Mouse (Mus musculus): Measurements from ENCODE around the gene Tom1l1.

Gene Tom1l1

DNA sequence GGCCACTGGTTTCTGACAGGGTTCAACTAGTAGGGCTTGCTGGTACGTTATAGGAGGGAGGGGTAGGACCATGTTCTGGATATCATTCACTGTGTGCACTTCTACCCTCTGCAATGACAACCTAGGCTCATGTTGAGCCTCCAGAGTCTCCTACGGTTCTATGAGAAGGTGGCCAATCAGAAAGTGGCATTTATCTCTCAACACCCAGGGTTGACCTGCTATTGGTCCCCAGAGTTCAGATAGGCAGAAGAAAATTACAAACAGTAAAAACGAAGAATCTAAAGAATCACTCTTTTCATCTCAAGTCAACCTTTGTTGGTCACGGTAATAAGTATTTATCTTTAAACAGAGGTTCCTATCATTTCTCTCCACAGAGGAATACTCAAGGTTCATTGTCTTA lies 21.2 kb downstream of the Tom1l1 start:
- no peak for DNase-seq

DNA sequence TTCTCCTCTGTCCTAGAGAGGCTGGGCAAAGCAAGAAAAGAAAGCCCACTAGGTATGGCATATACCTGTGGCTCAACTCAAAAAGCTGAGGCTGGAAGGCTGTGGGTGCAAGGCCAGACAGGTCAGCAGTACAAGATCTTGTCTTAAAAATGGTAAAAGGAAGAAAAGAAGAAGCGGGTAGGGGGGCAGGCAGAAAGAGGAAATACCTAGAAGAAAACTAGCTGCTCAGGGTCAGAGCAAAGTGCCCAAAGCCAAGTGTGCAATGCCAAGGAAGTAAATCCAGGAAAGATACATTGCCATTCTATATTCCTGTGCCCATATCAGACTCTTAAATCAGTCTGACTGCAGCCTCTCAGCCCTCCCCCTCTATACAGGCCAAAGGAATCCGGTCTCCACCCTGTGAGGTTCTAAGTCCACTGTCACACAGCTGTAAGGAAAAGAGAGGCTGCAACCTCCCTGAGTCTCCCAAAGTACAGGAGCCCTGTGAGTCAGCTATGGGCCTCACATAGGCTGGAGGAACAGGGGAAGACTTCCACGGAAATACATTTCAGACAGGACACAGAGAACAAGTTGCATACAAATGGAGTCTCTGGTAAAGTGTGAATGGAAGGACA lies 21.9 kb downstream of the Tom1l1 start:
- DNase-seq, result no peak

DNA sequence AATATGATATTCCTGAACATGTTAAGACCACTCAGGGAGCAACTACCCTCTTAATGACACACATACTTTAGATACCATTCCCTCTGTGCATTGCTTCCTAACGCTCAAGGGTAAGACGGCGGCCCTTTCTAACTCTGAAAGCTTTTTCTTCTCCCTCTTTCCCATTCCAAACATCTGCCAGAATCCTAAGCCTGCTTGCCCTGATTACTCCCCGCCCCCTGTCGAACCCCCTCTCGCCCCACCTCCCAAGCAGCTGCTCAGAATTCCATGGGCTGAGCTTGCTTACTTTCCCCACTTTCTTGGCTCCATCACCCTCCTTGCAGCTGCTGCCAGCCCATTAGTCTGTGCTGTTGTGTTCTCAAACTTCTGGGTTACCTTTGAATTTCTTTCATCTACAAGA lies 23.0 kb downstream of the Tom1l1 start:
- DNase-seq, result peak; percentile 62 to 82

DNA sequence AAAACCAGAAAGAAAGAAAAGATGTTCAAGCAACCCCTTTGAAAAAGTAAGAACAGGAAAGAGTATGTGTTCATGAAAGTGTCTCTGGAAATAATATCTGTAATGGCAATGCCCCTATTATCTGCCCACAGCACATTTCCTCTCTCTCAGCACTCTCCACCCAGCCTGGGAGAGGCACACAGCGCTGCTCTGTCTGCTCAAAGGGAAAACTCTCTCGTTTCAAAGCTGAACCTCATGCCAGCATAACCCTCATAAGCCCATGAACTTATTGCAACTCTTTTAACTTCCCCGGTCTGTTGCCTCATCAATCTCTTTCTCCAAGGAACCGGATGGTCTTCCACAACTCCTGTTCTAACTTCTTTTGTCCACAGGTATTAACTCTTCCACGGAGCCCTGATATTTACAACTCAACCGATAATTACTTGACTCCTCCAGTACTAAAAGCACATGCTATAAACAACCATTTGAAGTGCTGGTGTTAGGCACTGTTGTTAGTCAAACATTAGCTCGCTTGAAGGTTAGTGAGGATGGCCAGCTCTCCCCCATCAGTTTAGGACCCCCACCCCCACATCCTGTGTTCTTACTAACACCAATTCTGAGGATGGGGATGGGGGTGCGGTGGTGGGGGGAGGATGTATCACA lies 23.7 kb downstream of the Tom1l1 start:
- no peak for DNase-seq

DNA sequence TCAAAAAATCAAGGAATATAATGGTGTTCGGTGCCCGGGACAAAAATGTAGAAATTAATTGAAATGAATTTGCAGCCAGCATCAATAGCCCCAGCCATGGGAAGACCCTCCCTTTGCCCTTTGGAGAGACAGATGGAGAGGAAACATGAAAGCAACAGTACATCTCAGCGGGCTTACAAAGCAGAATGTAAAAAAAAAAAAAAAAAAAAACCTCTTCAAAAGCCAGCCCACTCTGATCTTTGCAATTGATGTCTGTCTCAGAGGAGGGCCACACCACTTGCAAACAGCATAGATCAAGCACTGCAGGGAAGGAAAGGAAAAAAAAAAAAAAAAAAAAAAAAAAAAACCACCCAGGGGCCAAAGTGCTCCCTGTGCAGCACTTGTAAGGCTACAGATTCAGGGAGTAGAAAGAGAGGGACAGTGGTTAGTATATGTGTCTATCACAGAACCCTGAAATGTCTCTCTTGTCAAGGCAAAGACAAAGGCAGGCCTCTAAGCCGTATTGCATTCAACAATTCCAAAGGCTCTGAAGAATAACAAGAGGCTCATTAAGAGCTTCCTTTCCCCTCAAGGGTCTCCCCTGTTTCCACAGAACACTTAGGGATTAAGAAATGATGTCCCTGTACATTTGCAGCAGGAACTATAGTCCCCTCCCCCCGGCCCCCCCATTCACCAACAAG lies 24.4 kb downstream of the Tom1l1 start:
- no peak for DNase-seq

DNA sequence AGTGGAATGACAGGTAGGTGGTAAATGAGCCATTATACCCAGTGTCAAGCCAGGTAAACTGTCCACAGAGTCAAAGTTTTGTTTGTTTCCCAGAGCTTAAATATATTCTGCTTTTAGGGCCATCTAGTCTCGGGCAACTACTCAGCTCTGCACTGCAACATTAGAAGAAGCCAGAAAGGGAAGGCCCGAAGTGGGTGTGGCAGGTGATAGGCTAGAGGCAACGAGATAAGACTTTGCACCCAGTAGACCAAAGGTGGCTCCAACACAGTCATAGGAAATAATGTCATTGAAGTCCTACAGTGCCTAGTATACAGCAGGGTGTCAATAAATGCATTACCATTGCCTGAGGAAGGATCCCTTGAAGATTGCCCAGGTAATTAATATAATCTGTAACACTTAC lies 25.1 kb downstream of the Tom1l1 start:
- no peak for DNase-seq

DNA sequence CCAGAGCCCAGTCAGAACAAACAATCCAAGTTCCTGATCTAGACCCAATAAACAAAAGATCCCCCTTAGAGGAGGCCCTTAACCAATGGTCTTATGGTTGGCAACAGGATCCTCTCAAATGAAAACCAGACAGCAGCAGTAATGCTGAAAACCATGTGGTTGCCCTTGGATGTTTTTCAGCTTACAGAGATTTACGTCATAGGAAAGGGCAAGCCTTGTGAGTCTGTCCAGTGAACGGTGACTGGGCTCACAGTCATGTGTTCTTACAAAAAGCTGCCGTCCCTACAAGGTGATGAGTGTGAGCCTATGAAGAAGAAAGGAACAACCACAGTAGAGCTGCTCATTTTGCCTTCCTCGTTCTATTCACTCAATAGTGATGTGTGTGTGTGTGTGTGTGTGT lies 27.5 kb downstream of the Tom1l1 start:
- no peak for DNase-seq

DNA sequence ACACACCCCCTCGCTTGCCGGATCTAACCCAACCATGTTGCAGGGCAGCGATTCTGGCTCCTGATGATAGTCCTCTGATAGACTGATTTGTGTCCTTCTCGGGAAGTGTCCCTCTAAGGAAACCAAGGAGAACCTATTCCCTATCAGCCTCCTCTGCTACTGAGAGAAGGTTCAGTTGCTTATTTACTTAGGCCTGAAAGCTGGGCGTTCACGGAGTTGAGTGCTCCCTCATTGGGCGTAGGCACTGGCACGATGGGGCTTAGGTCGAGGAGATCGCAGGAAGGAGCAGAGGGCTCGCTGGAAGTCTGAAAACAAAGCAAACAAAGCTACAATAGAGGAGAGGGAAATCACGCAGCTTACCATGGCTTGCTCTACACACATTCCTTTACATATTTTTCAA lies 30.6 kb downstream of the Tom1l1 start:
- DNase-seq, result peak in 1 of 2 experiments; percentile 37

DNA sequence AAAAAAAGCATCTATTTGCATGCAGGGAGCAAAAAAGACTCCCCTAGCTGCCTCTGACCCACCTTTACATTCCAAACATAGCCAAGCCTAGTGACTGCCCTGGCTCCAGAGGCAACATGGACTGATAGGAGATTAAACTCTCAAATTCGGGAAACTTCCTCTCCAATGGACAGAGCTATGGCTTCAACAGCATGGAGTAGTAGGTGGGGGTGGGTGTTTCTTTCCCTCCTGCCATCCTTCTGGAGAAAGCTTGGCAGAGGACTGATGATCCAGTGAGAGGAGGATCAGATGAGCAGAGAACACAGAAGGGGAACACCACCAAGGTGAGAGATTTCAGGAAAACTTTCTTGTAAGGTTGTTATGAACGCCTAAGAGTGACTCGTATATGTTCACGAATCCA lies 35.6 kb downstream of the Tom1l1 start:
- no peak for DNase-seq

DNA sequence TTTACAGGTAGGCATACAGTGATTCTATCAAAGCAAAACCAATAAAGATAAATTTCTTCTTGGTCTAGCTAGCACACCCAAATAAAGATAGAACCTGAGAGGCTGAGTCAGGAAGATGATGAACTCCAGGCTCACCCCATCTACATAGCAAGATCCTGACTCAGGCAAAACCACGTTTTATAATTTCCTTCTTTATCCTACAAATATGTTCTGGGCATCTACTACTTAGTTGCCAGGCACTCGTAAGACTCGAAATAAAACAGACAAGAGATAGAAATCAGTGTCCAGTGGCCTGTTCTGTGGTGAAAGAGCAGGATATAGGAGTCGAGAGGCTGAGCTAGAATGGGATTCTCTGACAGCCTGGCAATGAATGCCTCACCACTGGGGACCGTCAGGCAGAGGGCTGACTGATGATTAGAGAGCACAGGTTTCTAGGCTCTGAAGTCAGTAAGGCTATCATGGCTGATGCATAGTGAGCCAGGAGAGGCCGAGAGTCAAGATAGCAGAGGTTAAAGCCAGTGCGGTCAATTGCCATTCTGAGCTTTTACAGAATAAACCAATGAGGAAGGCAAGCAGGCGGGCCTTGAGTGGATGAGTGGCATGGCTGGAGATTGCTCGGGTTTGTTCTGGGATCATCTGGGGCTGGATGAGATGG lies 37.8 kb downstream of the Tom1l1 start:
- DNase-seq, result no peak

DNA sequence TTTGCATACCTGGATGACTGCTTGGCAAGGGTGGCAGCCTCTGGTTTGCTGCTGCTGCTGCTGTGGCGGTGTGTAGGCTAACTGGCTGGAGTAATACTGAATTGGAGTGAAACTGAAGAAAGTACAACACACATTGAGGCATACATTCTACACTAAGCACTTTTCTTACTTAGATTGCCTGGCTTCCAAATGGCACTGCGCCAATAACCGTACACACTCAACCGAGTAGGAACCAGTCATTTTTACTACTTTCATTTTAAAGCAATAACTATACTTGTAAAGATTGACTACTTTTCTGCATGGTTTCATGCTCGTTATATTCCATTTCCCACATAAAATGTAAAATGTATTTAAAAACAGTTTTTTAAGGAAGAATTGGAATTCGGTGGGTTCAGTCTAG lies 38.4 kb downstream of the Tom1l1 start:
- no peak for DNase-seq

DNA sequence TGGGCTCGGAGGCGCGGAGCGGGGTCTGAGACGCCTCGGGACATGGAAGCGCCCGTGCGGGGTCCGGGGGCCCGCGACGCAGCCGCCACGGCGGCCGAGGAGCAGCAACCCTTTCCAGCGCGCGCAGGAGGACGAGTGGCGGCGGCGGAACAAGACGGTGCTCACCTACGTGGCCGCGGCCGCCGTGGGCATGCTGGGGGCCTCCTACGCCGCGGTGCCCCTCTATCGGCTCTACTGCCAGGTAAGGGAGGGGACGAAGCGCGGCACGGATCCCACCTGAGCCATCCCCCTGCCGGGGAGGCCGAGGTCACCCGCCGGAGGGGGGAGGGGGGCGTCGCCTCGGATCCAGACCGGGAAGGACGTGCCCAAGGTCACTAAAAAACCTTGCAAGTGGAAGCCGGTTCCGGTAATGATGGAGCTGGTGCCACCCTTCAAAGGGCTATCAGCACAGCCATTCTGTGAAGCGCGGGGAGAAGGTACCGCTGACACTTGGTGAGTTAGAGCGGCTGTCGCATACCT lies 49.8 kb downstream of the Tom1l1 start:
- no peak for DNase-seq

DNA sequence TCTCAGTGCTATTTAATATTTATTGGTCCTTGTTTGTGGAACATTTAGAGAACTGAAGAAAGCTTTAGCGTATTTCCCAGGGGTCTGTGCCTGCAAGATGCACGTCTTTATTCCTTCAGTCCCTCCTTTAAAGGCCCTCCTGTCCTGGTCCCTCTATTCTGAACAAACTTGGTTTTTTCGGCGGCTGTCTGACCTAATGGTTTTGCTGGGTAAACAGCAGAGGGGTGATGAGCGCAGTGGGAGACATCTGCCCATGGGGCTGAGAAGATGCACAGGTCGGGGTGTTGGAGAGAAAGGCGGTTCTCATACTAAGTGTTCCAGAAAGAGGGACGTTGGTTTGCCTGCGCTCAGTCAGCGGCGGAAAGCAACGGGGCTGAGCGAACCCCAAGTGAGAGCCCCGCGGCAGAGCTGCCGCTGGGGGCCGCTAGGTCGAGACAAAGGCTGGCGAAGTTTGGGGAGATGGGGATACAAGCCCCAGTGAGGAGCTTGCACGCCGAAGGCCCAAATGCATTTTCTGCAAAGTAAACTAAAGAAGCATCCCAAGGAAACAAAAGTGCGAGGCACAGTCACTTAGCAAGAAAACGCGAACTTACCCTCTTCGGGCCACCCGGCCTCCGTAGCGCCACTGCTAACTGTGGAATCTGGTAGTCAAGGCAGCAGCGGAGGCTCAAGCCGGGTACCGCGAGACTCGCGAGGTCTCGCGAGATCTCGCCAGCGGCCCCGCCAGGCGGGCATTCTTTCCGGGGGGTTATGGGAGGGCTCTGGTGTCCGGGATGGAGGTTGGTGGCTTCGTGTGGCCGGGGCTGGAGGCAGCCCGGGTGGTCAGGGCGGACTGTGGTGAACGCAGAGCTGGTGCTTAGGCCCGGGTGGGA lies 50.5 kb downstream of the Tom1l1 start, which contains the start of the genes Stxbp4 and Cox11:
TSS of gene Stxbp4 (minus strand) at position 645 of the 872 bp plus-strand sequence.
TSS of gene Cox11 (plus strand) at position 734 of the 872 bp plus-strand sequence.
- peak; percentile 94 to 97 for DNase-seq

DNA sequence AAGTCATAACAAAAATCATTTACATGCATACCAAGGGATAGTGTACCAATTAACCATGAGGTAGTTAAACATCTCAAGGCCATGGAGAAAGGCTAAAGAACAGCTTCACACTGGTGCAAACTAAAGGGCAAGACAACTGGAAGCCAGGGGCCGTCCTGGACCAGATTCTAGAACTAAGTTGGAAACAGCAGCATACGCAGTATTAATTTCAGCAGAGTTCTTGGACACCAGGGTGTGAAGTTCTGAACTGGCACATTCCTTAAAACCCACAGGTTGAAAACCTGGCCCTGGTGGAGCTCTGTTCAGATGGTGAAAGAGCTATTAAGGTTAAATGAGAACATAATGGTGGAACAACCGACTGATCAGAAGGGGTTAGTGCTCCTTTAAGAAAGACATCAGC lies 53.5 kb downstream of the Tom1l1 start:
- no peak for DNase-seq

DNA sequence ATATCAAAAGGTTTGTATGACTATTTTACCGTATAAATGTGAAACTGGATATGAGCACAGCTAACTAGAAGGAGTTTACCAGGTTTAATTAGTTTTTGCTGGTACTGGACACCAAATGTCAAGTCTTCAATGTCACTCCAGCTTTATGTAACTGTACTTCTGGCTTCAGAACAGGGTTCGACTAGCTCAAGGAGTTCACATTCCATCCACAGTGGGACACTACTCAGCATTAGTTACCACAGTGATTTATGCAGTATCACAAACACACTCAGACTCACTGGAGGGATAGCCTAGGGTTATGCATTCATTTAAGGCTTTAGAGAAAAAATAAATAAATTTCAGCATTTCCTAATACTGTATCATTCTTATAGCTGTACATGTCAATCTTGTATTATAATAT lies 55.7 kb downstream of the Tom1l1 start:
- DNase-seq, result no peak

DNA sequence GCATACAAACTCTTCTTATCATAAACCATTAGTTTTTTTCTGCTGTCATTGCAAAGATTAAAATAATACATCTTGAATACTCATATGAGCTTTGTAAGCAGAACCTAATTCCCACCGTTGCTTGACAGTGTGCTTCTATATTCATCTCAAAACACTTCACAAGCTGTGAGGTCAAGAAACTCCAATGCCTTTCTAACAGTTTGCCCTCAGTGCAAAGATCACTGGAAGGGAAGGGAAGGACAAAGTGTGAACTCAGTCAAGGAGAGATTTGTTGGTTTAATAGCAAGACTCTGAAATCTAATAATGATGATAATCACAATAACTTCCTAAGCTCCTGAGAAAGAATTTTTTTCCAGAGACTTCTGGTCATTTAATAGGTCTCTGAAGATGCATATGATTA lies 60.4 kb downstream of the Tom1l1 start:
- no peak for DNase-seq

DNA sequence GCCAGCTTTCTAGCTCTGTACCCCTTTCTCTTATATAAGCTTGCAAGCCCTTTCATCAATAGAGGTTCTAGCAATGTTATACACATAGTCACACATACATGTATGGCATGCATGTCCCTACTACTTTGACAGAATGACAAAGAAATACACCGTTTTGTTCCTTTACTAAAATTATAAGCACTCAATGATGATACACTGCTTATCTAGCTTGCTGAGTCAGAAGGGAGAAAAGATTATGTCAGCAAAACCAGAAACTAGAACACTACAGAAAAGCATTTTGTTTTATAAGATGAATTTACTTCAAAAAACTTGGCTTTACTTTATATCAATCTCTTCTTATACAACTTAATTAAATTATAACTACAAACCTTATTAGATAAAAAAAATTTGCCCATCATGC lies 63.0 kb downstream of the Tom1l1 start:
- no peak for DNase-seq

DNA sequence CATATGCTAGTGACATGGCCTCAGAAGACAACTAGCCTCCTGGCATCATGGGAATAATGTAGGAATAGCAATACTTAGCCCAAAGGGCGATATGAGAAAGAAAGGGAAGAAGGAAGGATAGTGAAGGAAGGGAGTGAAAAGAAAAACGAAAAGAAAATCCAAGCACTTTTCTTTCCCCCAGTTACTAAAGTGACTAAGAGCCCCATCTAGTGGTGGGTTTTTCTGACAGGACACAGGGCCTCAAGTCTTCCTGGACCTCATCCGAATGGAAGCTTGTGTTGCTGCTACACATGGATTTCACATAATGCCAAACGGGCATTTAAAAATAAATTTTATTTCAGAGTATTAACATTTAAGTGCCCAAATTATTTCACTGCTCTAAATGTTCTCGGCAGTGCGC lies 64.7 kb downstream of the Tom1l1 start:
- DNase-seq, result peak in 1 of 2 experiments; percentile 42

DNA sequence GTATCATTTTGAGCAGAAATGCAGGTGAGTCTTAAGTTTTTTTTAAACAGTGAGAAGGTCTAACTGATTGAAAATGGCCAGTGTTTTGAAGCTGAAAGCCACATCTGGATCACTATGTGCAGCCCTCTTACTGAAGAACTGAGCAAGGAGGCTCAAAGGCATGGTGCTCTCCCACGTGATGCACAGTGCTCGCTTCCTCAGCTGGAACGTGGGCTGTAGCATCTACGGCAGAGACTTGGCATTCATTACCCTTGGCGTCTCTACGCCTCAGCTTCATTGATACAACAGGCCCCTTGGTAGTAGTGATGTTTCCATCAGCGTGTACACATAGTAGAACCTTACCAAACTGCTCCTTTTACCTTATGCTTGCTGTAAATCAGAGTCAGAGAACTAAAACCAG lies 65.7 kb downstream of the Tom1l1 start:
- no peak for DNase-seq

DNA sequence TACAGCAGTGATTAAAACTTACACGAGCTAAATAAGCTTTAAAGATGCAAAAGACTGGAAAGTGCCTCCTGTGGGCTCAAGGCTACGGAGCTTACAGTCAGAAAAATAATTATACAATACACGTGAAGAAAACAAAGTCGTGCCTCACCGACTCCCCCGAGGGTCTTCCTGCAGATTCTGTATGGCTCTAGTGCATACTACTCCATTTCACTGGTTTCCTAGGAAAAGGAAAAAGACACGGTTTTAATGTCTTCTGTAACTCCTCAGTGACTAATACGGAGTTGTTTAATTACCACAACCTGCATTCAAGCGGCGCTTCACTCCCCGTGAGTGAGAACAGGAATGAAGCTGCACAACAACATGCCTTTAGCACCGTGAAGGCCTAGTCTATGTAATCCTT lies 66.1 kb downstream of the Tom1l1 start:
- DNase-seq, result no peak

DNA sequence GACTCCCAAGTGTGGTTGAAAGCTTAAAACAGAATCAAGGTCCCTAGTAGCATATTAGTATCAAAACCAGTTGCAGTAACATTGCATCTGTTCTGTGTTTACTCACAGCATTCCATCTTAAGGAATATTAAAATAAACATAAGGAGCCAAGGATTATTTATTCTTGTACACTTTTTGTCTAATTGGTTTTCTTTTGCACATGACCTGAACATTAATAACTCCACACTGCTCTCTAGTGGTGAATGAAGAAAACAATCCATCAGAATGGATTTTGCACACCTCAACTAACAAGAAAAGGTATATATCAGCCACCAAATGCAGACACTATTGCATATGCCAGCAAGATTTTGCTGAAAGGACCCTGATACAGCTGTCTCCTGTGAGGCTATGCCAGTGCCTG lies 71.7 kb downstream of the Tom1l1 start:
- no peak for DNase-seq

DNA sequence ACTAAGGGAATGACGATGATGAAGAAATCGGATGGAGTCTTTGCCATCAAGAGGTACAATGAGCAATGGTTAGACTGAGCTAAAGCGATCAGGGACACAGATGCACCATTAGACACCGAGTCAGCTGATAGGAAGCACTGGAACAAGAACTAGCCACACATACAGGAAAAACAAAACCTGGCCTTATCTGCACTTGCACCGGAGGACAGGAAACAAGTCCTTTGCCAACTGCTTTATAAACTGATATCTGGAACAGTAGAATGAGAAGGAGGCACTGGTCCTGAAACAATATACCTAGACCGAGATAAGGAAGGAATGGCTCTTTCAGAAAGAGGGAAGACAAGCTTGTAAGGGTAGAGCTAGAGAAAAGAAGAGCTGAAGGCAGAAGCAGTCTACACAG lies 73.4 kb downstream of the Tom1l1 start:
- DNase-seq, result no peak

DNA sequence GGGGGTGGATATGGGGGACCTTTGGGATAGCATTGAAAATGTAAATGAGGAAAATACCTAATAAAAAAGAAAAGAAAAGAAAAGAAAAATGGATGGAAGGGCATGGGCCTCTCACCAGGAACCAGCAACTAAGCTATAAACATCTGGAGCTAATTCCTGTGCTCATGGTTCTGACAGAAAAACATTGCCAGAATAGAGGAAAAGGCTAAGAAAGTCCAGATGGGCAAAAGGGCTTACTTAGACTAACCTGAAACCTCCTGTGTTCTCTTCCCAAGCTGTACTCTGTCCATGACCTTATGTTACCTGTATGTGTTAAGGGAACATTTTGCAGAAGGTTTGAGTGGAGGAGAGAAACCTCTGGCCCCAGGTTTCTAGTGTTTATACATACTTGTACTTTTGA lies 76.0 kb downstream of the Tom1l1 start:
- no peak for DNase-seq

Measured in lung, postnatal 4 days (tissue).